Mouse (Mus musculus) kidney, adult 2 months (tissue): Measurements from ENCODE around the gene Slc29a1. TPM values are rescaled to one million over a fixed set of nuclear protein-coding genes. Genes with fewer than 3 reads are reported as not detected.

Experiments used
- DNase-seq: peaks from one replicate; pipeline ENCODE4 v3.0.0; 2021
- H3K27ac ChIP-seq: fragments of 200-500 bp; 2 replicates; pipeline ENCODE4 v1.5.1; 2012; ENCODE audit warnings: low read depth, low read length, control low read depth, inconsistent platforms; ENCODE audit not compliant: insufficient read depth
- H3K27me3 ChIP-seq: fragments of 200-500 bp; replicated peaks from 2 replicates; pipeline ENCODE4 v1.6.1; 2012; ENCODE audit warnings: mild to moderate bottlenecking, moderate library complexity, low read length, inconsistent platforms; ENCODE audit not compliant: control insufficient read depth, insufficient read depth
- H3K36me3 ChIP-seq: fragments of 200-500 bp; 2 replicates; pipeline ENCODE4 v1.6.1; 2012; ENCODE audit warnings: mild to moderate bottlenecking, moderate library complexity, low read length, inconsistent platforms; ENCODE audit not compliant: control insufficient read depth, insufficient read depth
- H3K4me1 ChIP-seq: fragments of 200-500 bp; 2 replicates; pipeline ENCODE4 v1.6.1; 2011; ENCODE audit warnings: low read length; ENCODE audit not compliant: control insufficient read depth, insufficient read depth
- H3K4me3 ChIP-seq: fragments of 200-500 bp; 2 replicates; pipeline ENCODE4 v1.5.1; 2011; ENCODE audit warnings: mild to moderate bottlenecking, low read depth, low read length, control low read depth; ENCODE audit not compliant: insufficient read depth
- CTCF ChIP-seq: fragments of 200-500 bp; conservative IDR thresholded peaks from 2 replicates; pipeline ENCODE4 v1.5.1; 2011; ENCODE audit warnings: low read depth, mild to moderate bottlenecking, control low read depth, low read length, moderate library complexity, mixed read lengths; ENCODE audit not compliant: insufficient read depth, insufficient read length
- POLR2A ChIP-seq: fragments of 200-500 bp; IDR thresholded peaks from one replicate; pipeline ENCODE4 v1.6.1; 2011; ENCODE audit warnings: low read depth, low read length, control low read depth
- WGBS: fragments of 180-500 bp; shearing (Covaris S2); methylation state at CpG from one replicate; pipeline ENCODE4 v1.1.7; 2018; 5-methylcytosine and 5-hydroxymethylcytosine counted together
- polyA plus RNA-seq: library from polyadenylated mRNA; depleted of rRNA; stranded (reverse); fragments of >200 nt; gene quantifications from 2 replicates; pipeline ENCODE4 v1.2.3, GENCODE M21; 2012

The Slc29a1 gene
- polyA plus RNA-seq, 1 experiment: 89.5 TPM

- no peak for TF ChIP-seq POLR2A
- TF ChIP-seq CTCF: no peak
- H3K27ac ChIP-seq: no peak overlapping the region
- H3K27me3 ChIP-seq: no peaks in the 10 kb centered on the region
- H3K36me3 ChIP-seq: no peaks in the 10 kb centered on the region
- WGBS: 95% methylated on average over 6 of the region's 6 CpGs
- no peak for DNase-seq
- H3K4me3 ChIP-seq: no peak overlapping the region
- H3K4me1 ChIP-seq: peaks cover 26% of the 10 kb centered on the region
Measured at GRCm38 (mm10) chr17:45582188-45582587, 17.2 kb downstream of the Slc29a1 start.

- Histone ChIP-seq H3K27ac (peak overlapping the region; percentile 40; the same call in 1 of the 2 replicates), H3K36me3 (no peaks in the 10 kb centered on the region), H3K27me3 (no peaks in the 10 kb centered on the region), H3K4me1 (peaks cover 26% of the 10 kb centered on the region), H3K4me3 (no peak overlapping the region)
- 5% methylated on average over 2 of the region's 2 CpGs for WGBS
- no peak for TF ChIP-seq POLR2A
- TF ChIP-seq CTCF: peak; percentile 76
- peak; percentile 86 for DNase-seq
Measured at GRCm38 (mm10) chr17:45581567-45581983, 17.8 kb downstream of the Slc29a1 start.

- Histone ChIP-seq H3K27me3 (no peaks in the 10 kb centered on the region), H3K4me1 (peaks cover 26% of the 10 kb centered on the region), H3K27ac (peak overlapping the region; percentile 51), H3K36me3 (no peaks in the 10 kb centered on the region), H3K4me3 (no peak overlapping the region)
- DNase-seq: peak; percentile 76
- 27% methylated on average over 12 of the region's 12 CpGs for WGBS
- no peak for TF ChIP-seq CTCF
- TF ChIP-seq POLR2A: no peak
Measured at GRCm38 (mm10) chr17:45580958-45581477, 18.4 kb downstream of the Slc29a1 start.

DNA sequence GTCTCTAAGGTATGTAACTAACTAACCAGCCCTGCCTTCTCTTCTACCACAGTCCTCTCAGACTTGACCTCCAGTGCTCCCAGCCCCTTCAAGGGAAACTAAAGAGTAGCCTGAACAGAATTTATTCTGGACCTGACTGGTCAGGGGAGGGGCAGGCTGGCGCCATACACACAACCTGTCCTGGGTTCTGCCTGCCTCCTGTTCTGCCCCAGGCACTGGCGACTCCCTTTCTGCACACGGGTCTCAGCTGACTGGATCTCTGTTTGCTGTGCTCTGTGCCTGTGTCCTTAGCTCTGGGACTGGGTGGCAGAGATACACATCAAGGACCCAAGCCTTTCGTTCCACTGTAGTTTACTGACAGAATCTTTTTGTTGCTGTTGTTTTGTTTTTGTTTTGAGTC, 19.9 kb downstream of the Slc29a1 start:
- Histone ChIP-seq H3K4me1 (peaks cover 16% of the 10 kb centered on the region), H3K27me3 (no peaks in the 10 kb centered on the region), H3K36me3 (no peaks in the 10 kb centered on the region), H3K4me3 (no peak overlapping the region), H3K27ac (peak overlapping the region; percentile 57)
- TF ChIP-seq CTCF (no peak), POLR2A (no peak)
- peak; percentile 79 for DNase-seq
- WGBS: 65% methylated on average over 4 of the region's 4 CpGs

- no peaks in the 10 kb centered on the region for H3K27me3 ChIP-seq
- TF ChIP-seq POLR2A: no peak
- TF ChIP-seq CTCF: peak; percentile 51
- no peak for DNase-seq
- no peaks in the 10 kb centered on the region for H3K36me3 ChIP-seq
- peaks cover 14% of the 10 kb centered on the region; the same call in 1 of the 2 replicates for H3K4me1 ChIP-seq
- H3K27ac ChIP-seq: peak overlapping the region; percentile 65; the same call in 1 of the 2 replicates
- H3K4me3 ChIP-seq: no peak overlapping the region
- WGBS: 79% methylated on average over 7 of the region's 7 CpGs
Measured at GRCm38 (mm10) chr17:45578843-45579242, 20.6 kb downstream of the Slc29a1 start.

DNA sequence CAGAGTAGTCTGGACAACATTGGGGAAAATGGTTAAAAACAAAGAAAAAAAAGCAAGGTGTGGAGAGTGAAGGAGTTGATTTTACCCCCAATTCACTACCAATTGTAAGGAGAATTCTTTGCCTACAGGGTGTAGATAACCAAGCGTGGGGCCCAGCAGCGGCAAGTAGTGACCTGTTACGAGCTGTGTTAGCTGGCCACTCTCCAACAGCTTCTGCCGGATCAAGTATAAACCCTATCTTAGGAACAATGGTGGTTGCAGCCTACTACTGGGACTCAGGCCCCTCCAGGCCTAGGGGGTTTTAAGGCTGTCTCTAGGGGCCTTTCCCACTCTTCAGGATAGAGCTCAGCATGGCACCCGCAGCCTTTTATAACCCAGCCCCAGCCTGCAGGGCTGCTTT, 21.2 kb downstream of the Slc29a1 start:
- no peaks in the 10 kb centered on the region for H3K36me3 ChIP-seq
- TF ChIP-seq POLR2A: no peak
- no peak for TF ChIP-seq CTCF
- peaks cover 12% of the 10 kb centered on the region; the same call in 1 of the 2 replicates for H3K4me1 ChIP-seq
- DNase-seq: no peak
- H3K27ac ChIP-seq: peak overlapping the region; percentile 32; the same call in 1 of the 2 replicates
- WGBS: 48% methylated on average over 5 of the region's 5 CpGs
- H3K4me3 ChIP-seq: no peak overlapping the region
- H3K27me3 ChIP-seq: no peaks in the 10 kb centered on the region

- Histone ChIP-seq H3K27ac (0 out of 2 replicates have a peak overlapping the region, but pooled peaks have one; percentile 98), H3K4me3 (no peak overlapping the region), H3K36me3 (peaks cover 10% of the 10 kb centered on the region), H3K4me1 (peaks cover 10% of the 10 kb centered on the region; the same call in 1 of the 2 replicates), H3K27me3 (no peaks in the 10 kb centered on the region)
- TF ChIP-seq CTCF (no peak), POLR2A (no peak)
- DNase-seq: no peak
- 94% methylated on average over 8 of the region's 8 CpGs for WGBS
Measured at GRCm38 (mm10) chr17:45575123-45575897, 24.1 kb downstream of the Slc29a1 start.
